Mouse (Mus musculus) embryonic fibroblast, embryonic 13.5 days (primary cell): Measurements from ENCODE around the gene Actb.

ENCODE experiments used
- CTCF ChIP-seq: IDR thresholded peaks from 2 replicates; pipeline ENCODE4 v1.5.1; 2011; ENCODE audit warnings: mild to moderate bottlenecking, control low read depth, low read length, moderate library complexity, borderline replicate concordance; ENCODE audit not compliant: insufficient read depth
- POLR2A ChIP-seq: IDR thresholded peaks from 2 replicates; pipeline ENCODE4 v1.6.1; 2011; ENCODE audit warnings: low read depth, mild to moderate bottlenecking, control low read depth, low read length, moderate library complexity

DNA sequence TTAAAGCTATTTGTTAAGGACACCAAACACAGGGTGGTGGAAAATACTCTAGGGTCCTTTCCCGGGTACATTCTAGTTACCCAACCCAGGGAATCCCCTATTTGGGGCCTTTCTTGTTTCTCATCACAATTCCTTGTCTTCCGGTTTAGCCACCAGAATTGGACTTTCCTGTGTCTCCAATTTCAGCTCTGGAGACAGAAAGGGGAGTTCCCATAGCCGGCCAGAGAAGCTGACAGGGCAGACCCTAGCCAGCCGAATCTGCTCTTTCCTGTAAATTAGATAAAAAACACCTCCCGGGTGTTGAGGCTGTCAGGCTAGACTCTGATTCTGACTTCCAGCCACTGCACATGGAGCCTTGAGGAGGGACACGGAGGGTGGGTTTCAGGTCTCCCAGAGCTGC, 43.0 kb upstream of the Actb start:
- no peak for TF ChIP-seq CTCF
- TF ChIP-seq POLR2A, result no peak
